Mouse (Mus musculus): ENCODE data around the gene Plk2.

DNA sequence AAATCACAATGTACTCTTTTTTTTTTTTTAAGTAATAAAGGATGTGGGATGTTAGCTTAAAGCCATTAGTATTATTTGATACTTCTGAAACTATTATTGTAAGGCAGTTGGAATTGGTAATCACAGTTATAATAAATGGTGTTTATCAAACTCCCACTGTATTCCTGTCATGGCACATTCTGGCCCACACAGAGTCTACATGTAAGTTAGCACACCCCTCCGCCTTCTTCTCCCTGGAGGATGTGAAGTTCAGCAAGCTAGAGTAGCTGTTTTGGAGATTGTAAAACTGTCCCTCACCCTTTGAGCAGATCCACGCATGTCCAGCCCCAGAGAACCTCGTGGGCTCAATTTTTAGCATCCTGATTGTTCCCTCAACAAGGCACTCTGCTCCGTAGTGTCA is 37.8 kb downstream of the Plk2 start:
- TF ChIP-seq POLR2A (IDR thresholded peaks at IDR 0.05; ENCODE audit: low read depth, low read length) (no peak), CTCF (conservative IDR thresholded peaks at IDR 0.05; ENCODE audit: insufficient read depth, insufficient read length, low read depth, low read length) (no peak)
